Mouse (Mus musculus) layer of hippocampus, adult 9-11 months (tissue): ENCODE measurements around the gene Ggnbp2.

Experiments
- DNase-seq: peaks from one replicate; pipeline ENCODE4 v3.0.0; 2022

Gene Ggnbp2

DNA sequence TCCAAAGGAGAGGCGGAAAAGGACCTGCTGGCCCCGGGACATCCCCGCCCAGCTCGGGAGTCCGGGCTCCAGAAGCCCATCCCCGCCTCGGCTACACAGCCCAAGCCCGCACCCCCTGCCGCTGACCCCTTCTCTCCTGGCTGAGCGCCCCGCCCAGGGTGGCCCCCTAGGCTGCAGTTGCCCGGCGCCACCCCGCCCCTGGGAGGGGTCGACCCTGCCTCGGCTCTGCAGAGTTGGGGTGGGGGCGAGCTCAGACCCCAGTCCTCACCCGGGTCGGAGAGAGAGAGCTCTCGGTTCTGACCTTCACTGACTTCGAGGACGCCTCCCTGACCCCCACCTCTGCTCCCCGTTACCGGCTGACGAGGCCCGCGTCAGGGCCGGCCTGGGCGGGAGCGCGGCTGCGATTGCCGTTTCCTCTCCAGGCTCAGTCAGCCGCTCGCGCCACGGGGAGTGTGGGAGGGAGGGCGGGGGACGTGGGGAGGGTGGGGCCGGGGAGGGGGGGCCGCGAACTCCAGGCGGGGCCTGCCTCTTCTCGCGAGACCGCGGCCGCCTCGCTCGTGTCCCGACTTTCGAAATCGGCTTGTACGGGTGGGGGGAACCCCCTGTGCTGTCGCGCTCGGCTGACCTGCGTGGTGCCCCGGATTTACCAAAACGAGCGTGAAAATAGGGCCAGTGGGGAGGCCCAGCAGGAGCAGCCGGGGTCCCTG lies at the start of gene Ggnbp2:
Ggnbp2 (minus strand) TSS at position 481 of the 707 bp plus-strand sequence.
- DNase-seq = peak; percentile 92

DNA sequence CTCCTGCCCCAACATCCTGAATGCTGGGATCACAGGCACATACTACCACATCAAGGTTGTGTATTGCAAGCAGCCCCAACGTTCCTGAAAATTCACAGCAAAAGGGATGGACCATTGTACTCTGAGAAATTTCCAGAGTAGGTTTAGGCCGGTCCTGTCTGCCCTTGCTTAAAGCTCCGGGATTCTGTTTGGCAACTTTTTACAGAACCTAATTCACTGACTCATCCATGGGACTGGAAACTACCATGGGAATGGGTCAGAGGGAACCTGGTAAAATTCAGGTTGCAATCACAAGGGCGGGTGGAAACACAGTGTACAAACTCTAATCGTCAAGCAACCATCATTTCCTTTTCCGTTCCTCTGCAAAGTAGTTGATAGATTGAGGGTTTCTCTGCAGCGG lies 49.3 kb upstream of the Ggnbp2 start:
- DNase-seq = no peak

DNA sequence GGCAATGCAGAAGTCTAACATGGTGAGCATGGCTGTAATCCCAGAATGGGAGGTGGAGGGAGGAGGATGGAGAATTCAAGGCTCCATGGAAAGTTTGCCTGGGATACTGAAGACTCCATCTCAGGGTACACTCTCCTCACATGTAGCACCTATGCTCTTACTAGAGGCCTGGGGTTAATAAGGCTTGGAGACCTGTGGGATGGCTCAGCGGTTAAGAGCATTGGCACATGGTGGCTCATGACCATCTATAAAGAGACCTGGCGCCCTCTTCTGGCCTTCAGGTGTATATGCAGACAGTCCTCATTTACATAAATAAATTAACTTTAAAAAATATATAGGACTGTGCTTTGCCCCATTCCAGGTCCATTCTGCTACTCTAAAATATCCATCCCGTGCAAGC lies 48.7 kb upstream of the Ggnbp2 start:
- no peak for DNase-seq

DNA sequence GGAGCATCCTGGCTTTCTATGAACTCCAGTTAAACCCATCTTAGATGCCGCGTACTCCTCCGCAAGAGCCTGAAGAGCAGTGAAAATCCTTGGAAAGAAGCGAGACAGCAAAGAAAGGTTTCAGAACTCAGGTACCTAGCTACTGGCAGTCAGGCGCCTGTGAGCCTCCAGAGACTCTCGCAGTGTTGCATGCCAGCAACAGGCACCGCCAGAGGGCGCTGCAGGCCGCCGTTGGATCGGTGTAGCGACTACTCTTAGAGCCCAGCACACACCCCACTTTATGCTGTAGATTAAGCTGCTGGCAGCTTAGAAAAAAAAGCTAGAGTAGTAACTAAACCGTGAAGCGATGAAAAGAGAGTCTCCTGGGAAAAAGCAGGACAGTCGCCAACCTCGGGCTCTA lies 47.8 kb upstream of the Ggnbp2 start:
- peak; percentile 80 for DNase-seq

DNA sequence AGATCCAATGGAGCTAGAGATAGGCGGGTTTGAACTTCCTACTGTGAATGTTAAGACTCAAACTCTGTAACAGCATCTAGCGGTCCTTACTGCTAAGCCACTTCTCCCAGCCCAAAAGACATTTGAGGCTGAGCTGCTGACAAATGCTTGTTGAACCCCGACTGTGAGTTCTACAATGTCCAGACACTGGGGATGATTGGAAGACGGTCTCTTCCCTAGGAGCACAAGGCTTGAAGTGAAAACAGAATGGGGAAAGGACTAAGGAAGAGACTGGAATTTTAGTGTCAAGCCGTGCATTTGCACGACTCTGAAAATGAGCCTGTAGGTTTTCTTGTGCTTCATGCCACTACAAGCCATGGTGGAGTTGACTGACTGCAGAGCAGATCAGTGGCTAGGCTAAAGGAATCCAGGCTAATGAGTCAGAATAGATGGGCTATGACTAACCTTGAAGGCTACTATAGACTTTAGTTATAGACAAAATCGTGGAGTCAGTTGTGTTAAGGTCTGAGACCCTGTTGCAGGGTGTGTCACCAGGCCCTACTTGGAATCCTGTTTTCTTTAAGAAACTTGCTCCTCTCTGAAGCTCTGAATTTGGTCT lies 46.2 kb upstream of the Ggnbp2 start:
- no peak for DNase-seq

DNA sequence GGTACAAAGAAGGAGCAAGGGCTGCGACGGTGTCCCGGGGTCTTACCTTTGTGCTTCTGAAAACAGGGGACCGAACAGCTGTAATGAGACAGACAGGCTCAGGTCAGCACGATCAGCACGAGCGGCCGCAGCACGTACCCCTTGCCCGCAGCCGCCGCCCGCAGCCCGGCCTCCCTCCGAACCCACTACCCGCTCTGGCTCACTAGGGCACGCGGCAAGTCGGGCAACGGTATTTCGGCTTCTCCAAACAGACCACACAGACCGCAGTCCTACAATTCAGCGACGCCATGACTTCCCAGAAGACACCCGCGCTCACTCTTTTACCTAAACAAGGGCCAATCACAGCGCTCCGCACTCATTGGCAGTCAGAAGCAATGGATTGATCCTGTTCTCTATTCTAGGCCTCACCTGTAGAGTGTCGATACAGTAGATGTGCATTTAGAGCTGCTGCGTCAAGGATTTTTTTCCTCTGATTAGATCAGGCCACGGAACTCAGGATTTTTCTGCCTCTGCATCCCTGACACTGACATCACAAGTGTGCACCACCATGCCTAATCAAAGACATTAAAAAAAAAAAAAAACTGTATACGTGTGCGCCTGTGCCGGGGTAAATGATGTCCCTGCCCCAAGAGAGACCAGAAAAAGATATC lies 45.6 kb upstream of the Ggnbp2 start, which contains the start of gene Znhit3:
Znhit3 (minus strand) TSS at position 314 of the 650 bp plus-strand sequence.
- DNase-seq = peak; percentile 94

DNA sequence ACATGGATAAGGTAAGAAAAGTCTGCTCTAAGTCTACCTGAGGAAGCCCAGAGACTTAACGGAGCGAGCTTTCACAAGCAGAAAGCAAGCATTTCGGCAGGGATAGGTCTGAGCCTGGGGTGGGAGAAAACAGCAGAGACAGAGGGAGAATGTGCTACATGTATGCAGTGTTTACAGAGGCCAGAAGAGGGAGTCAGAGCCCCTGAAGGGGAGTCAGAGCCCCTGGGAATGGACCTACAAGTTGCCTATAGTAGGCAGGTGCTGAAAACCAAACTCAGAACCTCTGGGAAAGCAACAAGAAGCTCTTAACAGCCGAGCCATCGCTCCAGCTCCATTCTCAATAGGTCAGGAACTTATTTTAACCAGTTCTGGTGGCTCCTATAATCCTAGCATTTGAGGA lies 44.1 kb upstream of the Ggnbp2 start:
- DNase-seq = no peak

DNA sequence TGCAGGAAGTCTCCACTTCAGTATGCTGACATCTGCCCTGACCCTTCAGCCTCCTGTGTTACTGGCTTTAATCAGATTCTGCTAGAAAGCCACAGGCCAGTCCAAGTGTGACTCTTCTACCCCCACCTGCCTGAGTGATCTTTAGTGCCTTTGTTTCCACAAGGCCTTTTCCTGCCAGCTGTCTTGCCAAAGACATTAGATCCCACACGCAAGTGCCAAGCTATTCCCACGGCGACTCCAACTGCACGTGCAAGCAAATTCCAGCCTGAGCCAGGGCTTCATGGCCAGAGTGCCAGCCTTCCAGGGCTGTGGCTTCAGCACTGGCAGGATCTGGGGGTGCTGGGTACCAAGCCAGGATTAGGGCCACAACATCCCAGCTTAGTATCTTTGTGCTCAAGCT lies 39.8 kb upstream of the Ggnbp2 start:
- no peak for DNase-seq

DNA sequence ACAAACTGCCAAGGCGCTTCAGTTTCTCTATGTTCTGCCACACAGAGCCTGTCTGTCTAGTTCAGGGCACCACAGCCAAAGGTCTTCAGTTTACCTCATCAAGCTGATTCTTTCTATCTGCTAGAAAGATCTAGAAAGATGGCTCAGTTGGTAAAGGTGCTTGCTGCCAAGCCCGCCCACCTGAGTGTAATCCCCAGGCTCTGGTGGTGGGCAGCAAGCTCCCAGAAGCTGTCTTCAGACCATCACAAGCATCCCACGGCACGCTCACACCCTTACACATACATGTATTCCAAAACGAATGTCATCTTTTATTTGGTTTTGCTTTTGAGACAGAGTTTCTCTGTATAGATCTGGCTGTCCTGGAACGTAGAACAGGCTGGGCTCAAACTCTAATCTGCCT lies 37.9 kb upstream of the Ggnbp2 start:
- DNase-seq = no peak

DNA sequence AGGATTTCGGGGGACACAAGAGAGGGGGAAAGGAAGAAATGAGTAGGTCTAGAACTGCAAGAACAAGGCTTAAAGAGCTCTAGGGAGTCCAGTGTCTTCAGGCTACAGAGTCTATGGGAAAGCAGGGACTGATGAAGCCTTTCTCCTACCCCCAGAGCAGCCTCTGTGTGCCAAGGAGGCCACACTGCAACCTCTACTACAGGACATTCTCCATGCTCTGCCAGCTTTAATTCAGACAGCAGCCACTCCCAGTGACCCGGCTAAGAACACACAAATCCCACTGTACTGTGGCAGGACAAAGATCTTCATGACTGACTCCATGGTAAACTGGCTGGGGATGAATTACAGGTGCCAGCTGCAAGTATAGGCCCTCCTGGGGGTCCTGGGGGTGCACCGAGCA lies 36.5 kb upstream of the Ggnbp2 start:
- DNase-seq = no peak

DNA sequence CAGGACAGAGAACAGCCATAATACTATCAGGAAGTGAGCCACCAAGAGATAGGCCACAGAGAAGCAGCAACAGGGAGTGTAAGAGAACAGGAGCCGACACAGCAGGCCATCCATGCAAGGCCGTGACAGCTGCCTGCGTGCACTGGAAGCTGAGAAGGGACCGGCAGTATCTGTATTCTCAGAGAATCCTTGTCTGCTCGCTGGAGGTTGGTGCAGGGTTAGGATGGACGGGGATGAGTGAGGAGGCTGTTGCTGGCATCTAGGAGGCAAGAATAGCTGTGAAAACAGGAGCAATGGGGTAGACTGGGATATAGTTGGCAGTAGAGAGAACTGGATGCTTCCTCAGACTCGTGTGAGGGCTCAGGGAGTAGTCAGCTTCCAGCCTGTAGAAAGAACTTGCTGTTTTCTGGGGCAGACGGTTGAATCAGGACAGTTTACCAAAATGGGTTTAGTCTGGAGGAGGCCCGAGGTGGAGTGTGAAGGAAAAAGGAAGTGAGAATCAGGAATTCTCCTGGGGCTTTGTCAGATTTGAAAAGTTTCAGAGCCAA lies 34.1 kb upstream of the Ggnbp2 start:
- no peak for DNase-seq

DNA sequence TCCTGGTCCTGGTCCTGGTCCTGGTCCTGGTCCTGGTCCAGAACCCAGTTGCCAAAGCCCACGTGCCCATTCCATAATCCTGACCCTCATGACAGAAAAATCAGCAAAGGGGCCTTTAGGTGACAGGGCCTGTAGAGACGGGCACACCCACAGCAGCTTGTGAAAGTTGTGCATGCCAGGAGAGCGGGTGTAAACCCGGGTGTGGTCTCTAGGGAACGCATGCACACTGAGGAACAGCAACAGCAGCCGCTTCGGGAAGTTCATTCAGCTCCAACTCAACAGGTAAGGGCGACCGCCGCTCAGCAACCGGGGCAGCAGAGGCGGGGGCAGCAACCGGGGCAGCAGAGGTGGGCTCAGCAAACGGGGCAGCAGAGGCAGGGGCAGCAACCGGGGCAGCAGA lies 22.5 kb upstream of the Ggnbp2 start:
- no peak for DNase-seq

DNA sequence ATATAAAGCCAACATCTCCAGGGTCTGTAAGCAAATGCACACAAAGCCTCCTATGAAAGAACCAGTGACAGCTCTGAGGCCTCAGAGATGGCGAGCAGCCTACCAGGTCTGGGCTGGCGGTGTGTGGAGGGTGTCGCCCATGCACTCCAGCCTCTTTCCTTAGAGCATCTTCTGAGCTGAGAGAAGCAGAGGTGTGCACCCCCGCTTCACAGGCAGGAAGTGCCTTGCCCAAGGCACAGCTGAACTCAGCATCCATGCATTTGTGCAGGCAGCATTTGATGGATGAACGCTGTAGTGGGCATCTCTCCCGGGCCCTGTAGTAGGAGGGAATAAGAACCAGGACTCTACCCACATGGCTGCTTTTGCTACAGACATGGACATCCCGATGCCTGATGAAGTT lies 21.1 kb upstream of the Ggnbp2 start:
- no peak for DNase-seq

DNA sequence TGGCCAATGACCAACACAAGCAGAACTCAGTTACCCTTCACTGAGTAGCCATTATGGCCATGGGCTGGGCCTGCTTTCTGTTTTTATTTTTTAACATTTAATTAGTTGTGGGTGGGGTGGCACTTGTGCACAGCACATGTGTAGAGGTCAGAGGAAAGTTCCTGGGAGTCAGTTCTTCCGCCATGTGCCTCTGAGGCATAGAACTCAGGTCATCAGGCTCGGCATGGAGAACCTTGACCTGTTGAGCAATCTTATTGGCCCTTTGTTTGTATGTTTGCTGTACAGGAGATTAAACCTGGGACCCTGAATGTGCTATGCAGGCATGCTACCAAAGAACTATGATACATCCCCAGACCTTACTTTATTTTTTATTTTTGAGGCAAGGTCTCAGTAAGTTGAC lies 18.9 kb upstream of the Ggnbp2 start:
- no peak for DNase-seq

DNA sequence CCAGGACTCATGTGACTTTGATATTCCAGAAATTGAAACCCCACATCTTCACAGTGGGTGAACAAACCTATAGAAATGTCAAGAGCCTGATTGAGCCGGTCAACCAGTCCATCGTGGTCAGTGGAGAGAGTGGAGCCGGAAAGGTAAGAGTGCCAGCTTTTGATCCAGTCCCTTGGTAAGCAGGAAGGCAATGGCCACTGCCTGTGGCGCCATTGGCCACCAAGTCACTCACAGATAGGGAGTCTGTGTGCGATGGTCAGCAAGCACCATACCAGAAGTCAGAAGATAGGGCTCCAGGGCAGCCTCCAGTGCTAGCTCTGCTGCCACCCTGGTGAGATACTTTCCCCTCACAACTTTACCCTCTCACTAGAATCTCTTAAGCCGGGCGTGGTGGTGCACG lies 17.4 kb upstream of the Ggnbp2 start:
- DNase-seq = no peak

DNA sequence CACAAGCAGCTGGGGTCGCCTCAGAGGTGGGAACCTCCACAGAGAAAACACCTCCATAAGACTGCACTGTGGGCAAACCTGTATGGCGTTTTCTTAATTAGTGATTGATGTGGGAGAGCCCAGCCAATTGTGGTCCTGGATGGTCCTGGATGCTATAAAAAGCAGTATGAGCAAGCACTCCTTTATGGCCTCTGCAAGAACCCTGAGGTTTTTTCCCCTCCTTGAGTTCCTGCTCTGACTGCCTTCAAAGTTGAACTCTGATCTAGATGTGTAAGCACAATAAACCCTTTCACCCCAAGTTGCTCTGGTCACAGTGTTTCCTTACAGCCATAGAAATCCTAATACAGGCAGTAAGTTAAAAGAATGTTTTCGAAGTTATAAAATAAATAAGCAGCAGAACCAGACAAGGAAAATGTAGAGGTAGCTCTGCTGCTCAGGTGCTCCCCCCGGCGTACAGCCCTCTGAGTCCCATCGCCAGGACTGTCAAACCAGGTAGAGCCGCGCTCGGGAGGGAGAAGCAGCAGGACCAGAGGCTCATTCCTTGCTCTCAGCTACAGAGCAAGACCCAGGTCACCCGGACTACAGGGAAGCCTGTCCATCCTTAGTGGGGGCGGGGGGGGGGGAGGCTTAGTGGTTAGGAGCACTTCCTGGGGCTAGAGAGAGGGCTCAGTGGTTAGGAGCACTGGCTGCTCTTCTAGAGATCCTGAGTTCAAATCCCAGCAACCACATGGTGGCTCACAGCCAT lies 16.3 kb upstream of the Ggnbp2 start:
- no peak for DNase-seq

DNA sequence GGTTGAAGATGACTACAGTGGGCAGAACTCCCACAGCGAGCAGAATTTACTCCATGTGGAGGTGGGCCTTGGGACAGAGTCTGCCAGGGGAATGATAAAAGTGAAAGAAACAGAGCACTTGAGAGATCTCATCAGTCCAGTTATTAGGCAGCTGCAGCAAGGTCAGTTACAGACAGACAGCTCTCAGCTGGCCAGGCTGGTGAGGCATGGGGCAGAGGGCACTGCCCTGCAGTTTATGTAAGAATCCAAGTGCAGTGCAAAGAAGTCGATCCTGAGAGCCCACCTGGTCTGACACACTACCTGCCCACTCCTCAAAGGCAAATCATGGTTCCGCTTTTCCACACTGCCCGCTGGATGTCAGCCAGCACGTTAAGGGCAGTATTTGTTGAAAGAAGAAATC lies 15.6 kb upstream of the Ggnbp2 start:
- DNase-seq = no peak

DNA sequence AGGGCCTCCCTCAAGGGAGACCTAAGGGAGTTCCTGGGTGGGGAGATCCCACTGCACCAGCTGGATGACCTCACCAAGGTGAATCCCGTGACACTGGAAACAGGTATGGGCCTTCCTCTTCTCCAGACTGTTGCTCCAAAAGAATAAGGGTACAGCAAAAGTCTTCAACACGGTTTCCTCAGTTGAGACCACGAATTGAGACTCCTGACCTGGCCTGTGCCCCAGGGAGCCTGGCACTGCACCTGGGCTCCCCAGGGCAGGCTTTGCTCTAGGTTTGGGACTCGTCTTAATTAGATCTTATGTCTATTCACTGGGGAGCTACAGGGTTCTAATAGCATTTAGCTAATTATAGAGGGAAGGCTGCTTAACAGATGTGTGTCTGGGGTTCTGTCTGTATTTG lies 14.6 kb upstream of the Ggnbp2 start:
- no peak for DNase-seq

DNA sequence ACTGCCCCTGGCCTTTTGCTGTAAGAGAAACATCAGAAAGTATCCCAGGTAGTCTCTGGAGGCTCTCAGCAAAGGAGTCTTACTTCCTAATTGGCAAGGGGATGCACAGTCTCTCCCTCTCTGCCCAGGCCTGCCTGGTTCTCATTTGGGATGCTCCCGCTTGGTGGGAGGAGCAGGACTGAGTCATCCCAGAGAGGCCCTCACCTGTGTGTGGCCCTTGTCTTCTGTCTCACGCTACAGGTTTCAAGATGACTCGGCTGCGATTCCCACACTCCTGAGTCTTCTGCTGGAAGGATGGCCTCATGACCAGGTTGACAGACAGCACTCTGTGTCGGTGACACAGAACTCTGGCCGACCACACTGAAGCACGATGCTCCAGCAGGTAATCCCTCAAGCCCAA lies 11.7 kb upstream of the Ggnbp2 start:
- no peak for DNase-seq

DNA sequence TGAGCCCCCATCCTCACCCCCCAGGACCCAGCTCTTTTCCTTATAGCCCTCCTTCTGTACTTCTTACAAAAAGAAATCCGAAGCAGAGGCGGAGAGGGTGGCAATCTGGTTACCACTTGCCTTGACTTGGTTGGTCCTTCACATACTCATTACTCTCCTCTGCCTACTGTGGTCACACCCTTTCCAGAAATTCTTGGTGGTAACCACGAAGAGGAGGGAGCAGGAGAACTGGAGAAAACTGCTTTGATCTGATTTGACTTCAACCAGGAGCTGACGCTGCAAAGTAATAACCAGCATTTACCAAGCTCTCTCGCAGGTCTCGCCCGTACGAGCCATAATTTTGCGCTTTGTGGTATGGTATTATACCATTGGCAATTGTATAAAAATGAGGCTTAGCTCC lies 10.4 kb upstream of the Ggnbp2 start:
- DNase-seq = no peak

DNA sequence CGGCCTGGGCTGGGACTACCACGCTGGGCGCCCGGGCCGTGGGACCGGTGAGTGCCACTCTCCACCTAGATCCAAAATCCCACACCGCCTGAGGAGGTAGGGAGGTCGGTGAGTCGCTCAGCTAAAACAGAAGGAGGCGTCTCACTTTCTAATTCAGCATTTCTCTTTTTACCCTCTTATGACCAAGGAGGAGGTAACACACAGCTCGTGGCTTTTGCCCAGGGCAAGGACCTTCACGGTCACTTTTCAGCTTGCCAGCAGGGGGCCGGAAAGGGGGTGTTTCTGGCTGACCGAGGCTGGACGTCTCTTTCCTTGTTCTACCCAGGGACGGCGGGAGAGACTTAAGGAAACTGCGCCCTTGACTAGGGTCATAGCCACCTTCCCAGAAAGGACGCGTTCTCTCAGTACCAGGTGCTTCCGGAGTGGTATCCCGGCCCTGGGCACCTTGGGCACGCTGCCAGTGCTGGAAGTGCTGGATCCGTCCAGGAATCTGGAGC lies 9.9 kb upstream of the Ggnbp2 start:
- no peak for DNase-seq

DNA sequence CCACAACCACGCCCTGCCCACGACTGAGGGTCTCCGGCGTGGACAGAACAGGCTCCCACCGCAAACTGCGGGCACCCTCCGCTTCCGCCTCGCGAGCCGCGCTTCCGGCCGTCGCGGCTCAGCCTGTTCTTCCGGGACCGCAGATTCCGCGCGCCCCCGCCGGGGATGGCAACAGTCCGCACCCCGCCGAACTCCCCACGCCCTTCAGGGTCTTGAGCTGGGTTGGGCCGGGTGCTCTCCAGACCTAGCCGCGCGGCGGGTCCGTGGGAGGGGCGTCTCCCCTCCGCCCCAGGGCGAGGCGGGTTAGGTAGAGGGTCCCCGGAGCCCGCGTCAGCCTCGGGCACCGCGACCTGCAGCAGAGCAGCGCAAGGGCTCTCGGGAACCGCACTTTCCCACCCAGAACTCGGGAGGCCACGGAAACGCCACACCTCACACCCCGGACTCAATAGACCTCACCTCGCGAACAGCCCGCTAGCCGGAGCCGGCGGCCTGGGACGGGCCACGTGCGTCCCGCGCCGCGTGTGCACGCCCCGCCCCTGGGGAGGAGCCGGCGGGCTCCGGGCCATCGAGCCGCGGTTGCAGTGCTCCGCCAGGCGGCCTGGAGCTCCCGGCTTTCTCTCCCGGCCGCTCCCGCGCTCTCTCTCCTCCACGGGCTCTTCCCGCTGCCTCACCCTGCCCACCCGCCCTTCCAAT lies 9.3 kb upstream of the Ggnbp2 start, which contains the start of the genes Myo19 and Pigw:
Myo19 (plus strand) TSS at position 377 of the 693 bp plus-strand sequence.
Pigw (minus strand) TSS at position 514 of the 693 bp plus-strand sequence.
- peak; percentile 66 for DNase-seq
